Mouse (Mus musculus): ENCODE results near the gene Tnik. TPM values are rescaled to one million over a fixed set of nuclear protein-coding genes. Genes with fewer than 3 reads are reported as not detected.

Tnik gene
- polyA plus RNA-seq, 1 experiment from 2014 or later, result 15.9 TPM

GRCm38 (mm10) chr3:28527231-28527630 is 264.2 kb downstream of the Tnik start:
- Histone ChIP-seq H3K9me3 (replicated peaks; ENCODE audit: control insufficient read depth, low read length) (no peaks in the 10 kb centered on the region), H3K27ac (replicated peaks; ENCODE audit: low read depth, low read length) (no peak overlapping the region), H3K4me1 (ENCODE audit: control insufficient read depth, insufficient read depth, low read length) (no peaks in the 10 kb centered on the region), H3K4me2 (ENCODE audit: low read depth, low read length) (no peak overlapping the region), H3K27me3 (ENCODE audit: control insufficient read depth, insufficient read depth, low read length) (no peaks in the 10 kb centered on the region), H3K9ac (replicated peaks; ENCODE audit: low read length) (no peak overlapping the region), H3K4me3 (ENCODE audit: low read depth, low read length) (no peak overlapping the region), H3K36me3 (replicated peaks; ENCODE audit: control insufficient read depth, insufficient read depth, low read depth, low read length) (no peaks in the 10 kb centered on the region)
- ATAC-seq (replicated peaks; ENCODE audit: insufficient number of reproducible peaks, low FRiP score, low TSS enrichment, low read depth) (no peak), DNase-seq (ENCODE audit: low spot score) (no peak)
- 95% methylated on average over 4 of the region's 4 CpGs for WGBS

GRCm38 (mm10) chr3:28529548-28529947 is 266.5 kb downstream of the Tnik start:
- no peak overlapping the region for H3K27ac ChIP-seq (replicated peaks; ENCODE audit: low read depth, low read length)
- no peaks in the 10 kb centered on the region for H3K9me3 ChIP-seq (replicated peaks; ENCODE audit: control insufficient read depth, low read length)
- H3K4me2 ChIP-seq (ENCODE audit: low read depth, low read length), result no peak overlapping the region
- 87% methylated on average over 4 of the region's 4 CpGs for whole genome bisulfite sequencing
- ATAC-seq (replicated peaks; ENCODE audit: insufficient number of reproducible peaks, low FRiP score, low TSS enrichment, low read depth) (no peak), DNase-seq (ENCODE audit: low spot score) (no peak)
- H3K36me3 ChIP-seq (replicated peaks; ENCODE audit: control insufficient read depth, insufficient read depth, low read depth, low read length), result no peaks in the 10 kb centered on the region
- H3K9ac ChIP-seq (replicated peaks; ENCODE audit: low read length), result no peak overlapping the region
- no peak overlapping the region for H3K4me3 ChIP-seq (ENCODE audit: low read depth, low read length)
- H3K27me3 ChIP-seq (ENCODE audit: control insufficient read depth, insufficient read depth, low read length), result no peaks in the 10 kb centered on the region
- no peaks in the 10 kb centered on the region for H3K4me1 ChIP-seq (ENCODE audit: control insufficient read depth, insufficient read depth, low read length)

GRCm38 (mm10) chr3:28531294-28531956 is 268.4 kb downstream of the Tnik start:
- ATAC-seq (replicated peaks; ENCODE audit: insufficient number of reproducible peaks, low FRiP score, low TSS enrichment, low read depth) (no peak), DNase-seq (ENCODE audit: low spot score) (peak; percentile 25)
- Histone ChIP-seq H3K4me2 (ENCODE audit: low read depth, low read length) (no peak overlapping the region), H3K36me3 (replicated peaks; ENCODE audit: control insufficient read depth, insufficient read depth, low read depth, low read length) (no peaks in the 10 kb centered on the region), H3K4me1 (ENCODE audit: control insufficient read depth, insufficient read depth, low read length) (no peaks in the 10 kb centered on the region), H3K27me3 (ENCODE audit: control insufficient read depth, insufficient read depth, low read length) (no peaks in the 10 kb centered on the region), H3K9me3 (replicated peaks; ENCODE audit: control insufficient read depth, low read length) (no peaks in the 10 kb centered on the region), H3K9ac (replicated peaks; ENCODE audit: low read length) (no peak overlapping the region), H3K4me3 (ENCODE audit: low read depth, low read length) (no peak overlapping the region), H3K27ac (replicated peaks; ENCODE audit: low read depth, low read length) (no peak overlapping the region)
- 74% methylated on average over 15 of the region's 15 CpGs for WGBS

GRCm38 (mm10) chr3:28532666-28533065 is 269.7 kb downstream of the Tnik start:
- WGBS, result 94% methylated on average over 7 of the region's 7 CpGs
- no peak overlapping the region for H3K4me2 ChIP-seq (ENCODE audit: low read depth, low read length)

GRCm38 (mm10) chr3:28540121-28540520 is 277.1 kb downstream of the Tnik start:
- no peaks in the 10 kb centered on the region for H3K36me3 ChIP-seq (replicated peaks; ENCODE audit: control insufficient read depth, insufficient read depth, low read depth, low read length)
- WGBS, result 79% methylated on average over 5 of the region's 5 CpGs
- no peak for ATAC-seq (replicated peaks; ENCODE audit: insufficient number of reproducible peaks, low FRiP score, low TSS enrichment, low read depth)
- no peak overlapping the region for H3K4me2 ChIP-seq (ENCODE audit: low read depth, low read length)
- DNase-seq (ENCODE audit: low spot score), result peak; percentile 12
- H3K27me3 ChIP-seq (ENCODE audit: control insufficient read depth, insufficient read depth, low read length), result no peaks in the 10 kb centered on the region
- H3K9ac ChIP-seq (replicated peaks; ENCODE audit: low read length), result no peak overlapping the region
- no peak overlapping the region for H3K27ac ChIP-seq (replicated peaks; ENCODE audit: low read depth, low read length)
- no peaks in the 10 kb centered on the region for H3K4me1 ChIP-seq (ENCODE audit: control insufficient read depth, insufficient read depth, low read length)
- no peaks in the 10 kb centered on the region for H3K9me3 ChIP-seq (replicated peaks; ENCODE audit: control insufficient read depth, low read length)
- H3K4me3 ChIP-seq (ENCODE audit: low read depth, low read length), result no peak overlapping the region

More at GRCm38 (mm10) chr3:28532666-28533065, 269.7 kb downstream of the Tnik start:
- no peak for ATAC-seq (replicated peaks; ENCODE audit: insufficient number of reproducible peaks, low FRiP score, low TSS enrichment, low read depth)
- no peak overlapping the region for H3K9ac ChIP-seq (replicated peaks; ENCODE audit: low read length)
- DNase-seq (ENCODE audit: low spot score), result no peak
- H3K9me3 ChIP-seq (replicated peaks; ENCODE audit: control insufficient read depth, low read length), result no peaks in the 10 kb centered on the region
- H3K36me3 ChIP-seq (replicated peaks; ENCODE audit: control insufficient read depth, insufficient read depth, low read depth, low read length), result no peaks in the 10 kb centered on the region
- no peaks in the 10 kb centered on the region for H3K27me3 ChIP-seq (ENCODE audit: control insufficient read depth, insufficient read depth, low read length)
- no peak overlapping the region for H3K4me3 ChIP-seq (ENCODE audit: low read depth, low read length)
- H3K4me1 ChIP-seq (ENCODE audit: control insufficient read depth, insufficient read depth, low read length), result no peaks in the 10 kb centered on the region
- H3K27ac ChIP-seq (replicated peaks; ENCODE audit: low read depth, low read length), result no peak overlapping the region

GRCm38 (mm10) chr3:28542941-28543340 is 279.9 kb downstream of the Tnik start:
- no peak for DNase-seq (ENCODE audit: low spot score)
- no peak for ATAC-seq (replicated peaks; ENCODE audit: insufficient number of reproducible peaks, low FRiP score, low TSS enrichment, low read depth)
- H3K27me3 ChIP-seq (ENCODE audit: control insufficient read depth, insufficient read depth, low read length), result no peaks in the 10 kb centered on the region
- H3K9ac ChIP-seq (replicated peaks; ENCODE audit: low read length), result no peak overlapping the region
- H3K4me1 ChIP-seq (ENCODE audit: control insufficient read depth, insufficient read depth, low read length), result no peaks in the 10 kb centered on the region
- no peak overlapping the region for H3K4me2 ChIP-seq (ENCODE audit: low read depth, low read length)
- no peaks in the 10 kb centered on the region for H3K36me3 ChIP-seq (replicated peaks; ENCODE audit: control insufficient read depth, insufficient read depth, low read depth, low read length)
- H3K27ac ChIP-seq (replicated peaks; ENCODE audit: low read depth, low read length), result no peak overlapping the region
- no peak overlapping the region for H3K4me3 ChIP-seq (ENCODE audit: low read depth, low read length)
- H3K9me3 ChIP-seq (replicated peaks; ENCODE audit: control insufficient read depth, low read length), result no peaks in the 10 kb centered on the region
- WGBS, result 88% methylated on average over 3 of the region's 3 CpGs

- no peak overlapping the region for H3K27ac ChIP-seq (replicated peaks; ENCODE audit: low read depth, low read length)
- WGBS, result 80% methylated on average over 10 of the region's 10 CpGs
- H3K4me1 ChIP-seq (ENCODE audit: control insufficient read depth, insufficient read depth, low read length), result no peaks in the 10 kb centered on the region
- no peak for ATAC-seq (replicated peaks; ENCODE audit: insufficient number of reproducible peaks, low FRiP score, low TSS enrichment, low read depth)
- no peak overlapping the region for H3K9ac ChIP-seq (replicated peaks; ENCODE audit: low read length)
- no peaks in the 10 kb centered on the region for H3K36me3 ChIP-seq (replicated peaks; ENCODE audit: control insufficient read depth, insufficient read depth, low read depth, low read length)
- H3K4me2 ChIP-seq (ENCODE audit: low read depth, low read length), result no peak overlapping the region
- H3K4me3 ChIP-seq (ENCODE audit: low read depth, low read length), result no peak overlapping the region
- H3K27me3 ChIP-seq (ENCODE audit: control insufficient read depth, insufficient read depth, low read length), result no peaks in the 10 kb centered on the region
- no peaks in the 10 kb centered on the region for H3K9me3 ChIP-seq (replicated peaks; ENCODE audit: control insufficient read depth, low read length)
- DNase-seq (ENCODE audit: low spot score), result peak; percentile 37
Observed at GRCm38 (mm10) chr3:28543380-28543984, 280.5 kb downstream of the Tnik start.

GRCm38 (mm10) chr3:28544345-28544869 is 281.4 kb downstream of the Tnik start:
- H3K27ac ChIP-seq (replicated peaks; ENCODE audit: low read depth, low read length), result no peak overlapping the region
- H3K4me1 ChIP-seq (ENCODE audit: control insufficient read depth, insufficient read depth, low read length), result no peaks in the 10 kb centered on the region
- H3K4me3 ChIP-seq (ENCODE audit: low read depth, low read length), result no peak overlapping the region
- H3K4me2 ChIP-seq (ENCODE audit: low read depth, low read length), result no peak overlapping the region
- no peaks in the 10 kb centered on the region for H3K9me3 ChIP-seq (replicated peaks; ENCODE audit: control insufficient read depth, low read length)
- H3K36me3 ChIP-seq (replicated peaks; ENCODE audit: control insufficient read depth, insufficient read depth, low read depth, low read length), result no peaks in the 10 kb centered on the region
- DNase-seq (ENCODE audit: low spot score), result no peak
- no peak overlapping the region for H3K9ac ChIP-seq (replicated peaks; ENCODE audit: low read length)
- ATAC-seq (replicated peaks; ENCODE audit: insufficient number of reproducible peaks, low FRiP score, low TSS enrichment, low read depth), result no peak
- 65% methylated on average over 11 of the region's 11 CpGs for WGBS
- no peaks in the 10 kb centered on the region for H3K27me3 ChIP-seq (ENCODE audit: control insufficient read depth, insufficient read depth, low read length)

Measured in embryonic facial prominence, embryonic 11.5 days (tissue).